Mouse (Mus musculus) testis, postnatal 10 days (tissue): ENCODE measurements at regions not wholly inside any gene's neighbourhood (a gene's known extent, or its start where the extent isn't known, plus 50 kb on each side); places are given as distances from the start of the nearest gene placed in this dataset.

Experiments
- DNase-seq: peaks from one replicate; pipeline ENCODE4 v3.0.0; 2021; ENCODE audit warnings: low spot score

DNA sequence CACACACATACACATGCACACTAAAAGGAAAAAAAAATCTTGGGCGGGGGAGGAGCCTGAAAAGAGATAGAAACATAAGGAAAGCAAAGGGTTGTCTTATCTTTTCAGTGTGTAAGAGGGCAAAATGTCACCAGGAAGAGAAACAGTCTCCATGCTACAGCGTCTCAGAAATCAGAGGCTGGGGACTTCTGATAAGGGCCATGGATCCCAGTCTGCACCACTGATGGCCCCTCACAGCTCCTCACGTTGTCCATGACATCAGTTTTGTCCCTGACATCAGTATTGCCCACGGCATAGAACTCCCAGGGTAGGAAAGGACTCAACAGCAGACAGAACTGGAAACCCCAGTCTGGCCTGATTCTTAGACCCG, 135.0 kb downstream of the 2410131K14Rik start:
- DNase-seq = no peak

DNA sequence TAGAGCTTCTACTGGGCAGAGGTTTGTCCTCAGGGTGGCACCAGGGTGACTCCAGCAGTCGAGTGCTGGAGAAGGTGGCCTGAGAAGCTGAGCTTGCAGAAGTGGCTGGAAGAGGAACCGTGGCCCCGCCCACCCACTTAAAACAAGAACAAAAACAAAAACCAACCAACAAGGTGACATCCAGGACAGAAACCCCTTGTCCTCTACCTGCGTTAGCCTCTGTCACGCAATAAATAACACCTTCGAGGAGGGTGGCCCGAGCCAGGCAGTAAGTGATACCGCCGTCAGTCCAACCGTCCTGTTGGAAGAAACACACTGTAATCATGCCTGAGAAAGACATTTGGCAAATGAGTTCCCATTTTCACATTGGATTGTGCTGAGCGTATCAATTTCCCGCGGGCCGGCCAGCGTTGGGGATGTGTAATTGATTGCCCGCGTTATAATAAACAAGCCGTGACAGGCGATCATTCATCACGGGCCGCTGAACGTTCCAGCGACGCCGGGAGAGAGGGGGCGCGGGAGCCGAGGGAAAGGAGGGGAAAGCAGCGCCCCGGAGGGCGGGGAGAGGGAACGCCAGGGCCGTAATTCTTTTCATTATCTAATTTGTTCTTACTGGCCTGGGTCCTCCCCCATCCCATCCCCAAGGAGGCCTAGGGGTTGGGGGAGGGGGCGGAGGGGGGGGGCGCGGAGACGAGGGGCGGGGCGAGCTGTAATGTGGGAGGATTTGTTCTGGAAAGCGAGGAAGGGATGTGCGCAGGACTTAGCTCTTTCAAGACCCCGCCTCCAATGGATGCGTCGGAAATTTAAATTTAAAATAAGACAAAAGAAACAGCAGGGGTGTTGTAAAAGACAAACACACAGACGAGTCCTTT, 135.6 kb downstream of the 2410131K14Rik start:
- peak; percentile 60 for DNase-seq

DNA sequence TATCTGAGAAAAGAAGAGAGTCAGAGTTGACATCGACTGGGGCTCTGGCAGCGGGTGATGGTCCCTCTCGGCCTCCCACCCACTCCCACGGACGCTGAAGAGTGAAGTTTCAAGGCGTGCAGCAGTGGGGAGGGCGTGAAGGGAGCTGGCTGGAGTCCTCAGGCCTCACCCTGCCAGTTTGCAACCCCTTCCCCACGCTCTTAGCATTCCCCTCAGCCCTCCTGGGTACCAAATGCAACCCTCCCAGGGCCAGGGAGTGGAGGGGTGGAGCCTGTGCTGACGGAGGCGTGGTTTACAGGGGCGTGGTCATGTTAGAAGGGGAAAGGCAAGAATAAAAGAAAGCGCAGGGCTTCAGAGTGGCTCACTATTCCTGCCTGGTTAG, 136.3 kb downstream of the 2410131K14Rik start:
- peak; percentile 89 for DNase-seq

DNA sequence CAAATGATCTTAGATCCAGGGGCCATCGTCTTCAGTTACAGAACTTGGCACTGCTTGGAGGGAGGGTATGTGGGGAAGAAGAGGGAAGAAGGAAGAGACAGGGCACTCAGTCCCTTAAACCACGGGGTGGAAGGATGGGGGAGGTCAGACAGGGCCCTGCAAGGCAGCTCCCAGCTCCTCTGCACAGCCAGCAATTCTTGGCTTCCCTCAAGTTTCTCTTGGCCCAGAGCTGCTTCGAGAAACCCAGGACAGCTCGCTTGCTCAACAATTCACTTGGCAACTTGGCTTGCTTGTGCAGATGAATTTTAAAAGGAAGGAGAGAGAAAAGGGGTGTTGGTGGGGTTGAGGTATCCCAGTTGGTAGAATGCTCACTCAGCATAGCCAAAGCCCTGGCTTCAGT, 141.1 kb downstream of the 2410131K14Rik start:
- no peak for DNase-seq

DNA sequence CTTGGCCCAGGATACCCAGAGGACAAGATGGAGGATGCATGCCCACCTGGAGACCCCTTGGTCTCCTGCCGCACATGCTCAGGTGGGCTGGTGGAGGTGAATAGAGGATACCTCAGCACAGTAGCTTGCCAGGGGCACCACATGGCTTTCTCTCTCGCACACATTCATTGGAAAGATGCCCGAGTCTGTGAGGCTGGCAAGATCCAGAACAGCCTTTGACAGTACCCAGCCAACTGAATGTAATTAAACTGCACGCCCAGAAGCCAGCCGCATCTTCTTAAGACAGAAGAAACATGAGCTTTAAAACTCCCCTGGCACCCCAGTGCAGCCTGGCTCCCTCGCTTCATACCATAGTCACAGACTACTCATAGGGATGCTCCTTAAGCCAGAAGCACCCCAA, 143.4 kb downstream of the 2410131K14Rik start:
- DNase-seq = no peak

DNA sequence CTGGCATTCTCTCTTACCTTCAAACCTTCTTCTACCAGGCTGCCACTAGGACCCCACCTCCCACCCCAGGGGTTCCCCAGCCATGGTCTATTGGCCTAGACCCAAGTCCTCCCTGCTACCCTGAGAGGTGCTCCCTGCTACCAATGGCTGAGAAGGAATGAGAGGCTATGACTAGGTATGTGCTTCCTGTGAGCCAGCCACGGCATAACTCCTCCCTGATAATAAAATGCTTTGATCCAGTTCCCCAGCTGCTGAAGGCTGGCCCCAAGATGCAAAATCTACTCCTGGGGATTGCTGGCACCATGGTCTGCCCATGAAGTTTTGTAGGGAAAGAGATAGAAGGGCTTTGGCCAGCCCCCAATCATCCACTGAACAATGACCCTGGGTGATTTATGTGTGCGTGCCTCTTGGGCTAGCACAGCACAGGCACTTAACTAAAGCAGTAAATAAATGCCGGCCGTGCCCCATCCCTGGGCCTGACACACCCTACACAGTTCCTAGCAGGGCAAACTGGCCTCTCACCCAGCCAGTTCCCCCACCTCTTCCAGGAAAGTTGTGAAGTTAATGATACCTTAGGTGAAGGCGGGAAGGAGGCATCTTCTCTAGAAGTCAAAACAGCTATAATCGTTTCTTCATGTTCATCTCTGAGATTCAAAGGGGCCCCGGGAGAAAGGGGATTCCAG, 145.8 kb downstream of the 2410131K14Rik start:
- DNase-seq = no peak

DNA sequence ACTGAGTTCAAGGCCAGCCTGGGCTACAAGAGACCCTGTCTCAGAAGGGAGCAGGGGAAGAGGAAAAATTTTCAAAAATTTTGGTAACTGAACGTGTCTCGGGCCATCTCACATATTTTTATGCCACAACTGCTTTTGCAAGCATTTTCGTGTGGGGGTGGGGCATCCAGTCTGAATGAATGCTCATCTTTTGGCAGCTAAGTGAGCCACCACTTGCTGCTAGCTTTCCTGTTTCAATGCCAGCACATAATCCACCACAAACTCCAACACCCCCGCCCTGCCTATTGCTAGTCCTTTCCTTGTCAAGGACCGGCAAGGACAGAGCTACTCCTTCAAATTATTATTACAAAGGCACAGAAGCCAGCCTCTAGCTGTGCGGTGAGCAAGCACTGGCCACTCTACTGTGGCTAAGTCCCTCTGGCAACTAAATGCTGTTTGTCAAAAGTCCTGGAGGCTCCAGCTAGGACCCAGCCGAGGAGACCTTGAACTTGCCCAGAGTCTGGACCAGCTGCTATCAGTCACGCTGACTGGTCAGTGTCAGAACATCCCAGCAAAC, 148.0 kb downstream of the 2410131K14Rik start:
- peak; percentile 58 for DNase-seq

DNA sequence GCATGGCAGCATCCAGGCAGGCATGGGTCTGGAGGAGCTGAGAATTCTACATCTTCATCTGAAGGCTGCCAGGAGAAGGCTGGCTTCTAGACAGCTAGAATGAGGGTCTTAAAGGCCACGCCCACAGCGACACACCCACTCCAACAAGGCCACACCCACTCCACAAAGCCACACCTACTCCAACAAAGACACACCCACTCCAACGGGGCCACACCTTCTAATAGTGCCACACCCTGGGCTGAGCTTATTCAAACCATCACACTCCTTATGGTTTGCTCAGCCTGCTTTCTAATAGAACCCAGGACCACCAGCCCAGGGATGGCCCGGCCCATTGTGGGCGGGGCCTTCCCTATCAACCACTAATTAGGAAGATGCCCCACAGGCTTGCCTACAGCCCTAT, 149.0 kb downstream of the 2410131K14Rik start:
- no peak for DNase-seq

DNA sequence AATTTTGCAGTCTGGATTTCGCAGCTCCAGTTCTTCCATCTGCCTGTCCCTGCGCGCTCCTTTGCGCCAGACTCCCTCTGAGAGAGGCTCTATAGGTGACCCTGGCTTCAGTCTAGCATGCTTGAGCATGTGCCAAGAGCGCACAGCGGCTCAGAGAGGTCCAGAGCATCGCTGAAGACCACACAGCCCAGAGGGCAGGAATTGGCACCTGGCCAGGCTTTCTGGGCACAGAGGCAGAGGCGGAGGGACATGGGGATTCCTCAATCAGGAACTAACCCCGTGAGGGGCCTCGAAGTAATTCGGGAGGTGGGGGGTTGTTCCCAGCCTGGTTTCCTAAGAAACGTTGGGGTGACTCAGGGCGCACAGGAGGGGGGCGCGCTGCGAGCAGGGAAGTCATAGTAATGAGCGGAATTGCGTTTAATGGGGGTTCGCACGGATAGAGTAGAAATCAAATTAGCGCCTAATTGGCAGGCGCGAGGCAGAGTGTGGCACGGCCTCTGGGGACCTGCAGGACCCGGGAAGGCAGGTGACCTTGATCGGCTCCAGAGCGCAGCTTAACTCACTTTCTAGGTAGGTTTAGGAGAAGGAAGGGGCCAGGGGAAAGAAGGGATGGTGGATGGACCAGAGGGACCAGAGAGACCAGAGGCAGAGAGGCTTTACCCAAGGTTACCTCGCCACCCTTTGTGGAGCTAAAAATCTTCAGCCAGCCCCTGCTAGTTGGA, 151.1 kb downstream of the 2410131K14Rik start:
- DNase-seq = peak; percentile 73

DNA sequence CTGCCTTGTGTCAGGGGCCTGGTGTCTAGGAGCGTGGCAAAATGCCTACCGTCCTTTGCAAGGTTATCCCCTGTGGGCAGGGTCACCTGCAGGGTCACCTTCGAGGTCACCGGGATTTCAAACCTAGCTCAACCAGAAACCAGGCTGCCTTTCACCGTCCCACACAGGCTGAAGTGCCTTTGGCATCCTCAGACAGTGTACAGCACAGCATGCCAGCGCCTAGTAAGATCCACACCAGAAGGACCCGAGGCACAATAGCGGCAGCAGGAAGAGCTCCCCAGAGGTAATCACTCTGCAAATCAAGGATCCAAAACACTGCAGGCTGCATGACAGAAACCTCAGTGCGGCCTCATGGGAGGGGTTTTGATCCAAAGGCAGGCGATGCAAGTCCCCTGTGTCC, 155.9 kb downstream of the 2410131K14Rik start:
- DNase-seq = no peak

DNA sequence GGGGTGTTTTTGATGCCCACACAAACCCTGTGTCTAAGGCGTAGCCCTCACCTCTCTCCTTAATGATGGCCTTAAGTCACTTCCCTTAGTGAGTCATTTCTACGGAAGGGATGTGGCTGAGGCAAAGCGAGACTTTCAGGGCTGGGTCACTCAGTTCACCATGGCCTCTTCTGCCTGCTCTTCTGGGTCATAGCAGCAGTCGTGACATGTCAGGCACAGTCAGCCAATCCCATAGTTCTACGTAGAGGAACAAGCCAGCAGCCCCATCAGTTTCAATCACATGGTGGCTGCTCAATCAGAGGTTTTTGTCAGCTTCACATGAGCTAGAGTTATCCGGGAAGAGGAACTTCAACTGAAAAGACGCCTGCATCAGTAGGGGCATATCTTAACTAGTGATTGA, 156.1 kb upstream of the Med13l start:
- DNase-seq = no peak

DNA sequence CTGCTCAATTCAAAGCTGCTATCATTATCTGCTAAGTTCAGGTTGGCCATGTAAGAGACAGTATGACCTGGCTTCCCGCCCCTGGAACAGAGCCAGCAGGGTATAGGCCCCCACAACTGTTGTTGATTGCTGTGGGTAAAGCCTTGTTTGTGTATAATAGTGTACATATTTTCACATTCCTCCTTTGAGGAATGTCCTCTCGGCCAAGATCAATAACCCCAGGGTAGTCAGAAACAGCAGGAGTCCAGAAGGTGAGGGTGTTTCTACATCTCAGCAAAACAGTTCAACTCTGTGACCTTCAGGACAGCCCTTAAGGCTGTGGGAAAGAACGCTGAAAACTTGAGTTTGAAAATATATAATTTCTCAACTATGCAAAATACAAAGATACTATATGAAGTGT, 155.1 kb upstream of the Med13l start:
- no peak for DNase-seq

DNA sequence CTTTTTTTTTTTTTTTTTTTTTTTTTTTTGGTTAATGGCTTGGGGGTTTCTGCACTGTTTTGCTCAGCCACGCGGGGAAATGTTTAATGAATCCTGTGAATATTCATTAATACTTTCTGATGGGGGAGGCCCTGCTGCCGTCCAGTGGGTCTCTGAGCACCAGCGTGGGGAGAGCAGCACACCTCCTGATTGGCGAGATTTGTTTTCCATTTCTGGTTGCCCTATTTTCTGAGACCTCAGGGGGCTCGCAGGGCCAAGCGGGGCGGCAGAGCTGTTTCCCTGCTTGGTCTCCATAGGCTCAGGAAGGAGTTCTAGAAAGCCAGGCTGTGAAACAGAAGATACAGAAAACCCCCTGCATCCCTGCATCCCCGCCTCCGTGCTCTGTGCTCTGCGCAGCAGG, 153.0 kb upstream of the Med13l start:
- DNase-seq = no peak

DNA sequence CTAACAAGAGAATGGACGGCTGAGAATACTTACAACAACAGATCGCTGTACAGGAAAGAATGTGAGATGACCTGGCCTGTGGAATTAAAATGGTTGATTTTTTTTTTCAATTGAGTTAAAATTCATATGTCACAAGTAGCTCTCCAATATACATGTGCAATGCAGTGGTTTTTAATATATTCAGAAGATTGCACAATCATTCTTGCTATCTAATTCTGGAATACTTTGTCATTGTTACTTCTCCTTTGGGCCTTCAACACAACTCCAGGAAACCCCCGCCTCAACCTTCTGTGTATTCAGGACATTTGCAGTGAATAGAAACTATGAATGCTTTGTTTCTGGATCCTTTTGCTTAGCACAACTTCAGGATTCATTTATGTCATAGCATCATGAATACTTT, 152.5 kb upstream of the Med13l start:
- no peak for DNase-seq

DNA sequence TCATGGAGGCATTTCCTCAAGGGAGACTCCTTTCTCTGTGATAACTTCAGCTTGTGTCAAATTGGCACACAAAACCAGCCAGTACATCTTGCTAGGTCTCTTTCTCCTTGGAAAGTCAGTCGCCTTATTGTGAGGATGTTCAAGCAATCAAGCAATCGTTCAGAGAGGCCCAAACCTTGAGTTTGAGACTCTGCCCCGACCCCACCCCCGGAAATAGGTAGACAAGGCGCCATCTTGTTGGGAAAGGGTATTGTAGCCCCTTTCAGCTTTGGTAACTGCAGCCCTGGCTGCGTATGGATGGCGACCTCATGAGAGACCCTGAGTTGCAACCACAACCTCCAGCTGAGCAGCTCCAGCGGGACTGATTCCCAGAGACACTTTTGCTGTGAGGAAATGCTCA, 151.7 kb upstream of the Med13l start:
- DNase-seq = no peak

DNA sequence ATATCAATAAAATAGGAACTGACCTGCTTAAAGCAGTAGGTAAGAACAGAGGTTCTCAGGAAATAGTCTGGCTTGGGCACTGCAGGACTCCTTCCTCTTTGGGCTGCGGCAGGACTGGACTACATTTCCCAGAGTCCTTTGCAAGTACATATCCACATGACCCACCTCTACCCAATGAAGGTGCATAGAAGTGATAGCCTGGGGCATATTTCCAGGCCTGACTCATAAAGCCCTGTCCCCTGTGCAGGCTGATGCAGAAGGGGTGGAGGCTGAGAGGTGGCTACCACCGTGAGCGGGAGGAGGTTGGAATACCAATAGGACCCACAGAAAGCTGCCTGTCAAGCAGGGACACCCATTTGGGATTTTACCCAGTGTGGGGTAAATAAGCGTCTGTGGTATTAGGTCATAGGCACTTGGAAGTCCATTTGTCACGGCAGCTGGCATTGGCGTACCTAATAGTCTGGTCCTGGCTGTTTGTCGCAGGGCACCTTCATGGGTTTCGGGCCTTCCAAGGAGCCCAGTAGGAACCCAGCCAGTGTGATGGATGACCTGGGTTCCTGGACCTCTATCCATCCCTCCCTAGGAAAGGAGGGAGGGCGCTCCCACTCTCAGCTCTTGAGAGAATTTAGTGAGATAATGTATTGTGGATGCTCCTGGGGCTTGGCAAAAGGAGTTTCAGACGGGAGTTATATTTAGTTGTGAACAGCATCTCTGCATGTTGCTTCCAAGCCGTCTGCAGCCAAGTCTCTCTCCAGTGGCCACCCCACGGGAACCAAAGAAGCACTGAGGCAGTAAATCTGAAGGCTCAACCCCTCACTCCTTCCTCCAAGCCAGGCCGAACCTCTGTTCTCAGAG, 146.8 kb upstream of the Med13l start:
- DNase-seq = no peak

DNA sequence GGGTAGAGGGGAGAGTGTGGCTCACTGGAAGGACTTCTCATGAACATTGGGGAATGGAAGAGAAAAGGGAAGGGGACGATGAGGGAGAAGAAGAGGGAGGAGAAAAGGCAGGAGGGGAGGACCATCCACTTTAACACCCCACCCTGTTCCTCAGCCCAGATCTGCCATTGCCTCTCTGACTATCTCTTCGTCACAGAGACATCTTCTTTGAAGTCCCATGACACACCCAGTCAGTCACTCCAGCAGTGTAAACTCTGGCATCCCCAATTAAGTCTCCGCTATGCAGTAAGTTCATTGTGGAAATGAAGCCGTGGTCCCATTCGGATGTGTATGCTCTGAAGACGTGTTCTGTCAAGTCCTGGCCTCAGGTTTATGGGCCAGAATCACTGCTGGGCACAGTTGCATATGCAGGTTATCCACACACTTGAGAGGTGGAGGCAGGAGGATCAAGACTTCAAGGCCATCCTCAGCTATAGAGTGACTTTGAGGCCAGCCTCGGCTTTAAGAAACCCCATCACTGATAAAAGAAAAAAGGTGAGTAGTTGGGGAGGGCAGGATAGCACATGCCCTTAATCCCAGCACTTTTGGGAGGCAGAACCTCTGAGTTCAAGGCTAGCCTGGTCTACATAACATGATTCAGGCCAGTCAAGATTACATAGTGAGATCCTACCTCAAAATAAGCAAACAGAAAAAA, 141.0 kb upstream of the Med13l start:
- no peak for DNase-seq

DNA sequence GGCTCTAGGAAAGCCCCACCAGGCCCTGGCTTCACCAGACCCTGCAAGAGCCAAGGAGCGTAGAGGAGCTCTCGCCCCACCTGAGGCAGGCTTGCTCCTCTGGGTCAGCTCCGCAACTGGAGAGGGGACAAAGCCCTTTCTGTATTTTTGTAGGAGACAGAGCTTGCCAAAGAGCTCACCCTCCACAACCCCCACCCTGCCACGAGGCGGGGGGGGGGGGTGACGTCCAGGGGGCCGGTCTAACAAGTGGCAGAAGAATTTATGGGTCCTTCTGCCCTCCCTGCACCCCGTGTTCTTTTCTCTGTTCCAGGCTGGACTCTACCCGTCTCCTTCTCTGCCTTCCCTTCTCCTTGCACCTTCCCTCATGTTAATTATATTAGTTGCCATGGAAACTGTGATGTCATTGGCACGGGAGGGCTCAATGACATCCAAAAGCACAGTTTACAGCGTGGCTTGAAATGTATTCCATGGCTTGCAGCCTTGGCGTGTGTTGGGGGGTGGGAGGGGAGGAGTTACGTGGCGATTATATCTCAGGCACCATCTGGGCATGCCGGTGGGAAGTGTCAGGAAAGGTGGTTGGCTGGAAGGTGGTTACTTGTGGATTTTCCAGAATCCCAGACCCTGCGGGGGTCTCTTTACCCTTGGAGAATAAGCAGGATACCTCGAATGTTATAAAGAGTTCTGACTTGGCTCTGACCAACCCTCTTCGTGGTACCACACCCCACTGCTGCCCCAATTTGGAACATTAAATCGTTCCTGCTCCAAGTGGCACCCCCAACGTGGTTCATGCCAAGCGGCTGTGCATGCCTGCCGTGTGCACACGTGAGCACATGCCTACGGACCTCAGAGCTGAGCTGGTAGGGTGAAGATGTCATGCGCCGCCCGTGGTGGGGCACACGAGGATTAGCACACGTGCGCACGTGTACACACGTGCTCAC, 138.3 kb upstream of the Med13l start:
- DNase-seq = no peak

DNA sequence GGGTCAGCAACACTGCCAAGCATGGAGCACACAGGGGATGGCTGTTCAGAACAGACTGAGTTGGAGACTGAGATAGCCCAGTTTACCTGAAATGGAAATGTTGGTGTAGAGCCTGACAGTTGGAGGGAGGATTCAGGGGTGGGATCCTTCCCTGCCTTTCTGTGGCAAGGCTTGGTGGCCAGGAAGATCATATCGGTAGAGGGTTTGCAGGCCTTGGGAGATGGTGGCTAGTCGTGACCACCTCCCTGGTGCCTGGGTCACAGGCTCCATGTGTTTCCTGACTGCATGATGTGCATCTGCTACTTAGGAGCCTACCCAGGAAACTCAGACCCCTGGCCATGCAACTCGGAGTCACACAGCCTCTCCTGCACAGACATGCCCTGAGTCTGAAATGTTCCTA, 136.3 kb upstream of the Med13l start:
- no peak for DNase-seq
